8 mouse cellular contexts compared by ENCODE assay signal in genomic region chr16:25967297-25967696, GRCm38 (mm10).
DNase-seq lines count a peak whose midpoint lies in the region.

No protein-coding gene starts in this region.

- peak; percentile 64 for DNase-seq in gastrocnemius, adult 18-20 months (ENCODE audit: low spot score)
- DNase-seq in gastrocnemius, adult 8-10 months (ENCODE audit: low spot score in 2 of 2), result no peak
- peak; percentile 30 for DNase-seq in MN1 (ENCODE audit: low spot score)
- DNase-seq in cerebellum, postnatal 10 days, result peak; percentile 86 to 92
- peak; percentile 10 to 73 for DNase-seq in frontal cortex, postnatal 14 days (ENCODE audit: low spot score in 2 of 2)
- DNase-seq in layer of hippocampus, adult 9-10 months (ENCODE audit: low spot score), result peak; percentile 81
- peak; percentile 71 for DNase-seq in lung, postnatal 25 days (ENCODE audit: low spot score)
- peak; percentile 76 to 87 for DNase-seq in right cerebral cortex, adult 2 months (ENCODE audit: low spot score in 2 of 2)

Comparison
In these comparisons a context has a peak if more than half of its experiments do, and no peak if none do; other contexts are left out.
1. DNase-seq: peak in gastrocnemius, adult 18-20 months (single experiment), MN1 (single experiment), cerebellum, postnatal 10 days (2 of 2), frontal cortex, postnatal 14 days (2 of 2), layer of hippocampus, adult 9-10 months (single experiment), lung, postnatal 25 days (single experiment) and right cerebral cortex, adult 2 months (2 of 2); none in gastrocnemius, adult 8-10 months (0 of 2).